Mouse (Mus musculus): Measurements from ENCODE around the gene Adcy10.

The Adcy10 gene

DNA sequence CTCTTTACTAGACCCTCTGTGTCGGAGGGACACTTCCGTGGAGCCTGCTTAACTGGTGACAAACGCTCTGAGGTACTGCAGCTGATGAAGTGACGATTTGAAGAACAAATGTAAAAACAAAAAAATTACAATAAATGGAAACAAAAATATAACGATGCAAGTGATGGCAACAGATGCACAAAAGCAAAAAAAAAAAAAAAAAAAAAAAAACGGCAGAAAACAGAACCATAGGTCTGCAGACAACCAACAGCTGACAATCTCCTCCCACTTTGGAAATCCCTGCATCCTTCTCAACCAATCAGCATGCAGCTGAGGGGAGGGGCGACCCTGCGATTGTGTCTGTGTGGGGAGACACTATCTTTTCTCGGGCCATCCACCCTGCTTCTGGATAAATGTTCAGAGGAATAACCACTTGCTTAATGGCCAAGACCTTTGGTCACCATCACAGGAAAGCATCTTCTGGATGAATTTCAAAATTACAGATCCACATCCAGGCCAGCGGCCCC, 116.8 kb downstream of the Adcy10 start:
- DNase-seq (ENCODE audit: extremely low spot score, low spot score), result no peak

DNA sequence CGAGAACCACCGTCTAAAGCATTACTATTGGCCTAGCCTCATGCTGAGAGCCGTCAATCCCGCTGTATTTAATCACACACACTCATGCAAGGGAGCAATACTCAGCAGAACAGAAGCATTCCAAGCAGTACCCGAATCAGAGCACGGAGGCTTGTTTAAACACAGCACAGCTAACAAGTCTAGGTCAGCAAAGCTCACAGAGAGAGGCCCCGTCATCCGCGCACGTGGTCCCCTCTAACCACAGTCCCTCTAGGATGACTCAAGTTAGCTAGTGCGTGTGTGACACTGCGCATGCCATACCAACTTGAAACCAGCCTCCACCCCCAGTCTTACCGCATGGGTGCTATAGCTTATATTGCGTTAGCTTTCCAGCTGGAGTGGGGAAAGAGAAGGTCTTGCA, 118.2 kb downstream of the Adcy10 start:
- DNase-seq (ENCODE audit: extremely low spot score, low spot score), result no peak

DNA sequence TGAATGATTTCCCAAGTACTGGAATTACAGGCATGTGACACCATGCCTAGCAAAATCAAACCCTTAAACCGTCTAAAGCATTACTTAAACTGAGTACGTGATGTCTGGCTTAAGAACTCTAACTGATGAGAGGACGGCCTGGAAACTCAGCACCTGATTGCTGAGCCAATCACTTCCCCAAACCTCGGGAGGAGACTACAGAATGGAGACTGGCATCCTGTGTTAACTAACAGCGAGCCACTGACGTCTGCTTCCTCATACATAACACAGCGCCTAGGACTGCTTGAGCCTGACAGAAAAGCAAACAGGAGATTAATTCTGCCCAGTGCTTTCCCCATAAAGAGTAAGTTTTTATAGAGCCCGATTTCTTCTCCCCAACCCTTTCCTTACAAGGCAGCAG, 119.2 kb downstream of the Adcy10 start:
- no peak for DNase-seq (ENCODE audit: extremely low spot score, low spot score)

DNA sequence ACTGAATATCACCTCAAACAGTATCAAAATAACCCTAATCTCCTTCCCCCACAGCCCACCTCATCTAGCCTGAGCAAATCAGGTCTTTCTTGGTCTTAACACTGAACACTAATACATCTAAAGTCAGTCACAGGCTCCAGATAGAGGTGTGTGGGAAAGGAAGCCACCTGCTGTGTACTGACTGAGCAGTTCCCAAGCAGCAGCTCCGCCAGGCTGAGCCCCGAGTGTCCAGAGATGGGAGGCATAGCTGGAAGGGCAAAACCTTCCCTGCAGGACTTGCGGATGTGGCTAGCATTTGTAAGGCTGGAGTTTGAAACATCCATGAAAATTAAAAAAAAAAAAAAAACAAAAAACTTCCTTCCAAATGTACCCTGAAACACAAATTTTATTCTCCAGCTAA, 120.1 kb downstream of the Adcy10 start:
- no peak for DNase-seq (ENCODE audit: extremely low spot score, low spot score)

DNA sequence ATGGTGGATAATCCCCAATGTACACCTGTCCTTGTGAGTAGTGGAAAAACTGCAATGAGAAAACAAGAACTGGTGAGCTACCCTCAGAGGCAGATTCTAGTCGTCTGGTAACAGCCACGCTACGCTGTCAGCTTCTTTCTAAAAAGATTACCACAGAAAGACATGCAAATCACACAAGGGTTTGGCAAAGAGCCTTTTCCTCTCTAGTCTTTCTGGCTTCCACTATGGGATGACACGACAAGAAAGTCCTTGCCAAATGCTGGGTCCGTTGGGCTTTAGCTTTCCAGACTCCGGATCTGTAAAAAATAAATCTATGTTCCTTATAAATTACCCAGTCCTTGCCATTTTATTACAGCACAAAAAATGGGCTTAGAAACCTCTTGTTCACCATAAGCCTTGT, 120.8 kb downstream of the Adcy10 start:
- no peak for DNase-seq (ENCODE audit: extremely low spot score, low spot score)

DNA sequence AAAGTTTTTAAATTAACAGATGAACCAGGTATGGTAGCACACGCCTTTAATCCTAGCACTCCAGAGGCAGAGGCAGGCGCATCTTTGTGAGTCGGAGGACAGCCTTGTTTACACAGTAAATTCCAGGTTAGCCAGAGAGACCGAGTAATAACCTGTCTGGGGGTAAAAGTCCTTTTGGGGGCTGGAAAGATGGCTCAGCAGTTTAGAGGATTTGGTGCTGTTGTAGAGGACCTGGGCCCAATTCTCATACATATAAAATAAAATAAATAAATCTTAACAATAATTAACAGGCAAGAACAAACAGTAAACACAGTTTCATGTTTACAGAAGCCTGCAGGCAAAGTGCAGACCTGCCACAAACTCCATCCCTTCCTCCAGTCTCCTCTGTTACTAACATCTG, 123.9 kb downstream of the Adcy10 start:
- no peak for DNase-seq (ENCODE audit: extremely low spot score, low spot score)

DNA sequence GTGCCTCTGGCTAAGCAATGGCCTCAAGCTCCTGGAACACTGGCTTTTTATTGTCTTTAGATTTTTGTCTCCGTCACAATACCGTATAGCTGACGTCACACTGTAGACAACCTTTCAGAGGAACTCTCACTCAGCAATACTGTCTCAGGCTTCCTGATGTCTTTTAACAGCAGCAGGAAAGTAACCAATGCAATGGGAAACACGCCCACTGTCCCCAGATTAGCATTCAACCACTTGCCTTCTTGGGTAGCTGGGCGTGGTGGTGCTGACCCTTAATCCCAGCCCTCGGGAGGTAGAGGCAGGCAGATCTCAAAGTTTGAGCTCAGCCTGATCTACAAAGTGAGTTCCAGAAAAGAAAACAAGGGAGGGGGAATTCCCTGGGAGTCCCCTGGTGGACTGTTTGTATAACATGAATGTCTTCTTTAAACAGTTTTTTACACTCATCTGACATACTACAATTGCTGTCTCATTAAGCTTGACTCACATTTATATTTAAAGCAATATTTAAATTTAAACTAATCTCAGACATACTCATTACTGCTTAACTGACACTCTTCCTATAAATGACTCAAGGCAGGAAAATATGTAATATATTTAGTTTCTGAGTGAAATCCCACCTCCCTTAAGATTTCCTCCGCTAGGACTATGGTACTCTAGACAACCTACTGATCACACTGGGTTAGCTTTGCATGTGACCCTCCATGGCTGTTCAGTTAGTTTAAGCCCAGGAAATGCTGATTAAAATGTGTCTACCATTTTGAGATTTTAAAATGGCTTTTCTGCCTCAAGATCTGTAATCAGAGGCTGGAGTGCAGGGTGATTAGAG, 124.7 kb downstream of the Adcy10 start:
- DNase-seq (ENCODE audit: extremely low spot score, low spot score), result no peak

DNA sequence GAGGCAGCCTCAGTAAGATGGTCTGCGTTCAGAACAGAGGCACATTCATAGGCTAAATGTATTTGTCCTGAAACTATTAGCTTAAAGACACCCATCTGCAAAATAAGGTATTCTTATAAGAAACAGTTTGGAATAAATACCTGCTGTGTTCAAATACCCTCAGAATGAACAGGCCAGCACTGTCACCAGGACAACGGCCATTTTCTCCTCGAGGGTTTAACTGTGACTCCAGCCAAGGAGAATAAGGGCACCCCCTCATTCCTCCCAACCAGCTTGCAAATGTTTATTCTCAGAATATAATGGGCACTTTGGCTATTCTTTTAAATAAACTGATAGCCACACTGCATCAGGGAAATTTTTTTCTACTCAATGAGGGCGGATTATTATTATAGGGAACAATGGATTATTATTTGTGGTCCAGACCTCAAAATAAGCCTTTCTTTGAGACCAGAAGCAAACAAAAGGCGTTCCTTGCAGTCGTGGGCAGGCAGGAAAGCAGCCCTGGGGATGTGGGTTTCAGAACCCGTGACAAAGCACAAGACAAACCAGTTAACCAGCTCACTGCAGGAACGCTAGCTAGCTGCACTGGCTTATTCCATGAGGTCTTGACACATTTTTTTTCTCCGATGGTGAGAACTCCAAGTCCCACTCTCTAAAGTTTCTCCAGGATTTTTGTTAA, 125.5 kb downstream of the Adcy10 start:
- no peak for DNase-seq (ENCODE audit: extremely low spot score, low spot score)

DNA sequence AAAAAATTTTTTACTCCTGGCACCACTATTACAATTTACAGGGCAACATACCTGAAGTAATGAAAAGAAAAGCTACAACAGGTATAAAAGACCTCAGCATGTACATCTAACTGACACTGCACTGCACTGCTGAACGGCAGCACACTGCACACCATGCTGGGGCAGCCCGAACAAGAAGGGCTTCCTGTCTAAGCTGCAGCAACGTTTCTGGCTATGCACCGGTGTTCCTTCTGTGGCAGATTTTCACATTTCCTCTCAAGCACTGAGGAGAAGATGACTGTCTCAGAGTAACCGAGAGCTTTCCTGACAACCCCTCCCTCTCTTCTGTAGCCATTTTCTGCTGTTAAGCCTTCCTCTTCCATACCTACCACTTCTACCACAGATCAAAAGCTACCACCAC, 127.7 kb downstream of the Adcy10 start:
- DNase-seq (ENCODE audit: extremely low spot score, low spot score), result no peak

DNA sequence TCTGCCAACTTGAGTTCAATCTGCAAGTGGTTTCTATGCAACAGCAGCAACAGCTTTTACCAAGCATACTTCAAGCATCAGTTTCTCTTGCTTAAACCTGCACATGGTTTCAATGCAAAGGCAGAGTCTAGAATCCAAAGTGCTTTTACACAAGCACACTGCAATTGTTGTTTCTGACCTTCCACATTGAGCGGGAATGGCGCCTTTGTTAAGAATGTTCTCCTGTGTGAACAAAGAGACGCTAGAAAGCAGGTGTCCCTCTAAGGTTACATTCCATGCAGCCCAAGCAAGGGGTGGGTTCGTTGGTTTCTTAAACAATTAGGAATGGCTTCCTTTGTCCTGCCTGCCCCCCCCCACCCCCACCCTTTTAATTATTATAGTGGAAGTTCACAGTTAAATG, 128.9 kb downstream of the Adcy10 start:
- no peak for DNase-seq (ENCODE audit: extremely low spot score, low spot score)

DNA sequence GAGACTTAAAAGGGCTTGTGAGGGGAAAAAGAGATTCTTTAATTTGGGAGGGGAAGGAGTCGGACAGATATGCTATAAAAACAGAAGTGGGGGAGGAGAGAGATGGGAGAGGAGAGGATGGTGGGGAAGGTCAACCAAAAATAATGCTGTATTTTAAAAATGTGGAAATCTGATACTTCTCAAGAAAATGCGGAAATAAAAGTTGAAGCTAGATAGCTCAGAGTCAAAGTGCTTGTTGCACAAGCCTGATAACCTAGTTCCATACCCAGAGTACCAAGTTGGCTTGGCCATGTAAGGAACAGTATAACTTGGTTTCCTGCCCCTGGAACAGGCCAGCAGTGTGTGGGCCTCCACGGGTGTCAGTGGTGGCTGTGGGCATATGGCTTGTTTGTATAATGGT, 129.8 kb downstream of the Adcy10 start:
- DNase-seq (ENCODE audit: extremely low spot score, low spot score), result no peak

DNA sequence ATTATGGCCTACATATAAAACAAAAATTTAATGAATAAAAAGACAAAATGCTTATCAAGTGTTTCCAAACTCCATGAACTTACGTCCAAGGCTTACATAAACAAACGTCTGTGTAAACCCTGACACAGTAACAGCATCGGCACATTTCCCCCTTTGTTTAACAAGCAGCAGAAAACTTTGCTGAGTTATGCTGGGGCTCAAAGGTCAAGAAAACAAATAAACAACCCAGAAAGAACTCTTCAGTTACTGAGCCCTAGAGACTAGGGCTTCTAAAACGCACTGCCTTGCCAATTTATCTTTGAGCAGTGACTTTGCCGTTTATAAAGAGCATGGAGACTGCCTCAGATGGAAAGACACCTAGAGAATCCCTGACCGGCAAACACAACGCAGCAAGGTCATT, 131.7 kb downstream of the Adcy10 start:
- DNase-seq (ENCODE audit: extremely low spot score, low spot score), result no peak

DNA sequence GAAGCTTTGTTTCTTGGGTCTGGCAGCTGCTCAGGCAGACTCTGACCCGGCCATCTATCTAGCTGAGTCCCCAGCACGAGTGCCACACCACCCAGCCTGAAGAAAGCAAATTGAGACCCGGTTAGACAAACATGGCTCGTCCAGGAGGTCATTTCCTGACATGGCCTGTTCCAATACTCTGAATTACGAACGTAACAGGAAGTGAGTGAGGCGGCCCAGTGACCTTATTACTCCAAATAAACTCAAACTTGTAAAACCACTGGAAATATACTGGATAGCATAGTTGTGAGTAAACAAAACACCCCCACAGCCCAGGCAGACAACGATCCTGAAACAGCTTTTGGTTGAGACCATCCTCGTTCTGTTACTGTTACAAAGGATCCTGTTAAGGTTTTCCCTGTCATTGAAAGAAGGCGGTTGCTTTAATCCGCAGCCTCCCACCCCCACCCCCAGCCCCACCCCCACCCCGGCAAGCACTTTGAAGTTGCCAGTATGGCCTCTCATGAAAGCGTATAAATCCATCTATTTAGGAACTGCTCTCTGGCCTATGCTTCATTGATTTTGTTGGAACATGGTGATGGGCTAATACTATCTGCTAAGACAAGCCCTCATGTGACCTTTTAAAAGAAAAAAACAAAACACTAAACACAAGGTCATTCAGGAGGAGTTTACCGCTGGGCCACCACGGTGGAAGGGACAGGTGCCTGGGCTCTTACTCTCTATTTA, 132.3 kb downstream of the Adcy10 start:
- peak; percentile 44 for DNase-seq (ENCODE audit: extremely low spot score, low spot score)

DNA sequence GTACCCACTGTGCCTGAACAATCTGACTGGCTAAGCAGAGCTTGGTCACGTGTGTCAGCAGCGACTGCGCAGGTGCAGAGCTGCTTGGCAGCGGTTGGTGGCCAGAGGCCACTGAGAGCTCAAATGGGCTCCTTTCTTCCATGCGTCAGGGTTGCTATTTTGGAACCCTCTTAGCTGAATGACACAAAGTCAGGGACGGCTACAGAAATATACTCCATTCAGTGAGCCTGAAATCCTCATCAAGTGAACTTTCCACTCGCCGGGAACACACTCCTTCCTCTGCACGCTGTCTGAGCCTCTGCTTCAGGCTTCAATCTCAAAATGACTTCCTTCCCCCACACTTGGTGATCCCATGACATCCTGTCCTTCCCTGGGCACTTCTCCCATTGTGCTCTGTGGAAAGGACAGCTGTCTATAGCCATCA, 133.2 kb downstream of the Adcy10 start:
- DNase-seq (ENCODE audit: extremely low spot score, low spot score), result no peak

DNA sequence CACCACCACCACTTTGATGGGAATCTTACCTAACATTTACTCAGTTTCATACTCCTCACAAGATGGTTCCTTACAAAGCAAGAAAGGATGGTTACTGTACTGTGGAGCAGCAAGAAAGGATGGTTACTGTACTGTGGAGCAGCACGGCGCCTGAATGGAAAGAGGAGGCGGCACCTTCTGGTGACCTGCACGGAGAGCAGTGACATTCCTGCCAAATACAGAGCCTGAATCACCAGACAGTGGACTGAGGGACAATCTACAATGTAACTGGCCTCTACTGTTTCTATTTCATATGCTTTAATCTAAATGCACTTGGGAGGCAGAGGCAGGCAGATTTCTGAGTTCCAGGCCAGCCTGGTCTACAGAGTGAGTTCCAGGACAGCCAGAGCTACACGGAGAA, 140.1 kb downstream of the Adcy10 start:
- no peak for DNase-seq (ENCODE audit: extremely low spot score, low spot score)

DNA sequence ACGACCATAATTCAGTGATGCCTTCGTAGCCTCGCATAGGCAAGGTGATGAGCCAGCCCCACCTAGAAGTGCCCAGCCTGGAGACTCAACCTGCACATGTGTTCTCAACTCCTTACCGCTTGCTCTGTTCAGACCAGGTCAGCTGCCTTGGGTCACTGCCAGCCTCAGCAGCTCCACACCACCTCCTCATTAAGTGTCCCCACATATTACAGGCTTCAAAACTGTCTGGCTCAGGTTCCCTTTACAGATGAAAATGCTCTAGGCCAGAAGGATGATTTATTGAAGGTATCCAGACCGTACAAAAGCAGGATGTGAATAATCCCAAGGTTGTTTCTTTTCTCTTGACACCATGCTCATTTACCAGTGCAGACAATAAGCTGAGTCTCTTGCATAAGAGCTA, 140.9 kb downstream of the Adcy10 start:
- DNase-seq (ENCODE audit: extremely low spot score, low spot score), result no peak
